Mouse (Mus musculus) heart, adult 2 months (tissue): ENCODE results near the gene Chpf2.

Source experiments
- CTCF ChIP-seq: fragments of 200-600 bp; IDR thresholded peaks from 2 replicates; pipeline ENCODE4 v1.8.1; 2022; ENCODE audit warnings: antibody characterized with exemption, mild to moderate bottlenecking, moderate library complexity
- EP300 ChIP-seq: fragments of 200-500 bp; IDR thresholded peaks from 2 replicates; pipeline ENCODE4 v1.6.1; 2011; ENCODE audit warnings: low read depth, low read length, control low read depth; ENCODE audit not compliant: insufficient read depth

- TF ChIP-seq CTCF: no peak
- no peak for TF ChIP-seq EP300
Observed at GRCm38 (mm10) chr5:24604080-24604655, 17.6 kb downstream of the Chpf2 start.
